8 mouse cellular contexts compared by ENCODE assay signal in the genomic region with DNA sequence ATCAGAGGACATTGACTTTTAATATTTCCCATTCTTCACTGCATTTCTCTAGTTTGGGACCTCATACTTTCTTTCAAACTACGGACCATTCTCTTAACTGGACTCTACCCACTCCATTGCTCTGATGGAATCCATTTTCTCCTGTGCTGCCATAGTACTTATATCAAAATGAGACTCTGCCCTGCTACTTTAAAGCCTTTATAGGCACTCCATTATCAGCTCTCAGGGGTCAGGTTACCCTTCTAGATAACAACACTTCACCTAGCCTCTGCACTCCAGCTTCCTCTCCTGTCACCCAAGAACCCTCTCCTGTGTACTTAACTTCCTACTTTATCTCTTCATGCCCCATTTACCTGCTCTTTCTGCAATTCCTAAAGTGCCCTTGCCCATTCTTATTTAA. TPM values are rescaled to one million over a fixed set of nuclear protein-coding genes. Genes with fewer than 3 reads are reported as not detected.
DNase-seq lines count a peak whose midpoint lies in the region; ATAC-seq and TF ChIP-seq lines count a peak whose summit lies in the region.

No protein-coding gene starts in this region.

- peaks cover 20% of the 10 kb centered on the region; the same call in 1 of the 2 replicates for H3K79me2 ChIP-seq in macrophage (ENCODE audit: inconsistent target)

- H3K9ac ChIP-seq in ES-E14 (ENCODE audit: insufficient read depth, low read depth, low read length, poor library complexity, severe bottlenecking), result no peak overlapping the region

- no peaks in the 10 kb centered on the region for H3K27me3 ChIP-seq in heart, embryonic 10.5 days (ENCODE audit: insufficient read depth, poor library complexity, severe bottlenecking)
- no peaks in the 10 kb centered on the region for H3K27me3 ChIP-seq in thymus, adult 2 months (ENCODE audit: control insufficient read depth, insufficient read depth, low read length)

- no peaks in the 10 kb centered on the region for H3K4me1 ChIP-seq in heart, embryonic 10.5 days
- no peaks in the 10 kb centered on the region for H3K4me1 ChIP-seq in ES-E14 (ENCODE audit: control insufficient read depth in 2 of 2, insufficient read depth in 2 of 2, low read length in 2 of 2, poor library complexity in 1 of 2)
- H3K4me1 ChIP-seq in thymus, adult 2 months (replicated peaks; ENCODE audit: control insufficient read depth, insufficient read depth, low read length), result 0 out of 2 replicates have a peak, but pooled peaks cover 2% of the 10 kb centered on the region

- H3K4me3 ChIP-seq in heart, embryonic 10.5 days, result peak overlapping the region; percentile 65
- H3K4me3 ChIP-seq in ES-E14 (ENCODE audit: insufficient read depth in 1 of 2, low read depth in 1 of 2, low read length in 2 of 2, poor library complexity in 1 of 2, severe bottlenecking in 1 of 2) (peak overlapping the region; percentile 2 to 94; a peak in 2 of 4 replicates), macrophage (ENCODE audit: inconsistent target) (peak overlapping the region; percentile 71)
- H3K4me3 ChIP-seq in thymus, adult 2 months (ENCODE audit: control insufficient read depth, insufficient read depth, low read length), result no peak overlapping the region

- WGBS in heart, embryonic 10.5 days, result 58% methylated on average over 1 of the region's 1 CpGs
- WGBS in macrophage (ENCODE audit: missing documents), result 85% methylated on average over 1 of the region's 1 CpGs
- 62% methylated on average over 1 of the region's 1 CpGs for WGBS in thymus, adult 2 months

- in situ Hi-C loops in ES-E14 (cut with MboI; ENCODE audit: low sequenced_read_pairs in 2 of 2, unreplicated experiment in 2 of 2), result no loop called here

- H3K36me3 ChIP-seq in heart, embryonic 10.5 days, result no peaks in the 10 kb centered on the region
- H3K36me3 ChIP-seq in ES-E14 (ENCODE audit: control insufficient read depth, insufficient read depth, low read length, poor library complexity, severe bottlenecking) (no peaks in the 10 kb centered on the region), macrophage (ENCODE audit: inconsistent target) (no peaks in the 10 kb centered on the region)
- no peaks in the 10 kb centered on the region for H3K36me3 ChIP-seq in thymus, adult 2 months (ENCODE audit: control insufficient read depth, insufficient read depth, low read length)

- peak overlapping the region; percentile 88; the same call in 1 of the 2 replicates for H3K27ac ChIP-seq in heart, embryonic 10.5 days
- H3K27ac ChIP-seq in ES-E14 (ENCODE audit: insufficient read depth, low read depth, low read length, poor library complexity, severe bottlenecking) (no peak overlapping the region), macrophage (no peak overlapping the region)
- H3K27ac ChIP-seq in thymus, adult 2 months (ENCODE audit: control insufficient read depth, insufficient read depth, low read length), result no peak overlapping the region

- no peak for DNase-seq in heart, embryonic 10.5 days (ENCODE audit: low spot score)
- no peak for DNase-seq in heart, postnatal 4 days
- DNase-seq in ES-E14 (ENCODE audit: low read depth, low spot score), result no peak
- no peak for DNase-seq in thymus, adult 2 months
- no peak for DNase-seq in natural killer cell, adult 2 months (ENCODE audit: low spot score in 2 of 2)
- DNase-seq in Muller cell, postnatal 12 days (ENCODE audit: inconsistent ontology term), result no peak

- ATAC-seq in granulocyte monocyte progenitor cell, adult 5-6 weeks (replicated peaks; ENCODE audit: poor library complexity, severe bottlenecking), result 0 out of 2 replicates have a peak, but pooled peaks have one; percentile 24

- no peak for TF ChIP-seq CTCF in thymus, adult 2 months (IDR thresholded peaks at IDR 0.05; ENCODE audit: borderline replicate concordance, control insufficient read depth, extremely low read depth, insufficient read depth, low read length, poor library complexity)

- no peaks in the 10 kb centered on the region for H3K9me3 ChIP-seq in heart, embryonic 10.5 days
- H3K9me3 ChIP-seq in ES-E14 (ENCODE audit: control insufficient read depth, insufficient read depth, low read depth, low read length), result no peaks in the 10 kb centered on the region

- no peak for TF ChIP-seq POLR2A in thymus, adult 2 months (IDR thresholded peaks at IDR 0.05; ENCODE audit: control insufficient read depth, extremely low read depth, insufficient read depth, low read length, poor library complexity)

TF ChIP-seq in ES-E14, 5 proteins besides CTCF, POLR2A, EP300 and RAD21:
- TF ChIP-seq ZC3H11A (IDR thresholded peaks at IDR 0.05; ENCODE audit: borderline replicate concordance, low read depth, low read length) (no peak), ZNF384 (IDR thresholded peaks at IDR 0.05; ENCODE audit: low read depth, low read length) (no peak), CHD2 (IDR thresholded peaks at IDR 0.05; ENCODE audit: low read depth, low read length) (no peak), MAFK (IDR thresholded peaks at IDR 0.05; ENCODE audit: insufficient read depth, low read depth, low read length) (no peak)

RNA-seq across cellular contexts. Expression of gene Apool, which starts 1.0 kb away (rescaled TPM):
- 65.9 and 69.9 TPM in 2 replicates for polyA plus RNA-seq in heart, embryonic 10.5 days (2016; fragmentation: Nextera tagmentation; extraction: Ambion mirVana)
- total RNA-seq in heart, postnatal 4 days (2021), result 10 to 100 TPM; 62.9 to 66.5 TPM
- 13.7 and 16.8 TPM in 2 replicates for total RNA-seq in ES-E14 (2012; rRNA removed)
- 24.3 and 31.5 TPM in 2 replicates for total RNA-seq in granulocyte monocyte progenitor cell, adult 5-6 weeks (2014; fragmentation: Nextera tagmentation)
- 20.7 and 29.0 TPM in 2 replicates for total RNA-seq in granulocyte monocyte progenitor cell, adult 5-6 weeks (2017)
- 10 to 100 TPM in 20 of 26 experiments, 1 to 10 TPM in 6; 1.6 to 28.6 (median 16.4) TPM for total RNA-seq in macrophage (2018; cell fraction: chromatin; rRNA removed)
- 10 to 100 TPM; 15.8 to 42.2 (median 29.5) TPM for total RNA-seq in macrophage (2018; cell fraction: cytosol; rRNA removed)
- 10 to 100 TPM in 22 of 26 experiments, 1 to 10 TPM in 4; 3.9 to 35.4 (median 16.7) TPM for total RNA-seq in macrophage (2018; cell fraction: nucleus; rRNA removed)
- 15.9 to 26.2 TPM (median 18.3 TPM) in 3 replicates for polyA plus RNA-seq in macrophage (2018)
- polyA plus RNA-seq in thymus, adult 2 months (2012; rRNA removed), result 3.1 and 5.2 TPM in 2 replicates
